Comparison of ENCODE assay signal across 18 mouse cellular contexts in the genomic region with DNA sequence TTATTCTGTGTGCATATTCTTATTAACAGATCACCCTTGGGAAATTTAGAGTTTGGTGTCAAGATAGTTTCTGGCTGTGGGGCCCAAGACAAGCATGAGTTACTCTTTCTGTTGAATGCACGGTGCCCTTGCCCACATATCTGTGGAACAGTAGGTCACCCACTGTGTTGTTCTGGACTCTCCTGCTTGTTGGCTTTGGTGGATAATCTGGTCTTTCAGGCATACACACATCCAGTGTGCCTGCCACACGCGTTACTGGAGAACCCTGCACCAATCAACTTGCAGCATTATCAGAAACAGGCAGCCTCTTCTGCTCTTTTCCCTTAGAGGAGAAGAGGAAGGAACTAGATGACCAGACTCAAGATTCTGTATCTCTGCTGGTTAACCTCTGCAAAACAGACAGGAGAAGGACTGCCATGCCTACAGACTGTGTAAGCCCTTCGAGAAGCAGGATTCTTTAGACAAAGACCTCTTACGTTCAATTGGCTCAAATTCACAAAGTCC.
DNase-seq lines count a peak whose midpoint lies in the region; ATAC-seq lines count a peak whose summit lies in the region.
"Had no signal": no experiment of that assay in that cellular context is flagged by ENCODE, and none has a peak within 500 bp of the region (broad histone marks: within the 10 kb centered on the region; RNA-seq: fewer than 3 reads in every experiment).

No protein-coding gene starts in this region.

- H3K4me1 ChIP-seq in heart, embryonic 13.5 days: peaks cover 16% of the 10 kb centered on the region
- H3K4me1 ChIP-seq in limb, embryonic 10.5 days: peaks cover 27% of the 10 kb centered on the region
- peaks cover 11% of the 10 kb centered on the region; the same call in 1 of the 2 replicates for H3K4me1 ChIP-seq in neural tube, embryonic 14.5 days (ENCODE audit: control insufficient read depth, insufficient read depth, low read length)

- H3K9me3 ChIP-seq in heart, embryonic 13.5 days: no peaks in the 10 kb centered on the region
- H3K9me3 ChIP-seq in limb, embryonic 10.5 days (replicated peaks): no peaks in the 10 kb centered on the region
- H3K9me3 ChIP-seq in neural tube, embryonic 14.5 days (ENCODE audit: control insufficient read depth, low read length): no peaks in the 10 kb centered on the region
- H3K9me3 ChIP-seq: embryonic facial prominence, embryonic 12.5 days; heart, embryonic 15.5 days had no signal

- H3K4me3 ChIP-seq in heart, embryonic 13.5 days: no peak overlapping the region
- no peak overlapping the region for H3K4me3 ChIP-seq in limb, embryonic 10.5 days
- no peak overlapping the region for H3K4me3 ChIP-seq in neural tube, embryonic 14.5 days (ENCODE audit: low read depth, low read length)
- H3K4me3 ChIP-seq: embryonic facial prominence, embryonic 12.5 days; heart, embryonic 15.5 days had no signal

- H3K27ac ChIP-seq in heart, embryonic 13.5 days (replicated peaks): no peak overlapping the region
- H3K27ac ChIP-seq in limb, embryonic 10.5 days: peak overlapping the region; percentile 50; the same call in 1 of the 2 replicates
- peak overlapping the region; percentile 12; the same call in 1 of the 2 replicates for H3K27ac ChIP-seq in neural tube, embryonic 14.5 days (ENCODE audit: low read depth, low read length)
- H3K27ac ChIP-seq: embryonic facial prominence, embryonic 12.5 days; heart, embryonic 15.5 days; macrophage had no signal

- peaks cover 14% of the 10 kb centered on the region for H3K36me3 ChIP-seq in heart, embryonic 13.5 days
- peaks cover 3% of the 10 kb centered on the region; the same call in 1 of the 2 replicates for H3K36me3 ChIP-seq in limb, embryonic 10.5 days
- 0 out of 2 replicates have a peak, but pooled peaks cover 3% of the 10 kb centered on the region for H3K36me3 ChIP-seq in neural tube, embryonic 14.5 days (ENCODE audit: control insufficient read depth, insufficient read depth, low read length)
- H3K36me3 ChIP-seq: heart, embryonic 15.5 days had no signal

- H3K9ac ChIP-seq in heart, embryonic 13.5 days: no peak overlapping the region
- no peak overlapping the region for H3K9ac ChIP-seq in neural tube, embryonic 14.5 days (replicated peaks; ENCODE audit: low read depth, low read length)
- H3K9ac ChIP-seq: embryonic facial prominence, embryonic 12.5 days; heart, embryonic 15.5 days; liver, postnatal 0 days had no signal

- peak overlapping the region; percentile 40; the same call in 1 of the 2 replicates for H3K4me2 ChIP-seq in heart, embryonic 13.5 days
- no peak overlapping the region for H3K4me2 ChIP-seq in neural tube, embryonic 14.5 days (ENCODE audit: low read depth, low read length)
- H3K4me2 ChIP-seq: embryonic facial prominence, embryonic 12.5 days had no signal

- ATAC-seq in heart, embryonic 13.5 days (ENCODE audit: extremely low read depth, insufficient number of reproducible peaks, low FRiP score, low TSS enrichment): no peak
- ATAC-seq in granulocyte monocyte progenitor cell, adult 5-6 weeks (replicated peaks; ENCODE audit: poor library complexity, severe bottlenecking): peak; percentile 37; the same call in 1 of the 2 replicates
- no peak for ATAC-seq in neural tube, embryonic 14.5 days (ENCODE audit: low read depth)
- no peak for ATAC-seq in inflammation-experienced regulatory T-cells, adult 6 months
- ATAC-seq: liver, postnatal 0 days had no signal

- no peak for DNase-seq in heart, adult 11 months
- no peak for DNase-seq in limb, embryonic 10.5 days (ENCODE audit: low spot score)
- no peak for DNase-seq in frontal cortex, postnatal 36 days (ENCODE audit: low spot score in 2 of 2)
- DNase-seq: adrenal gland, postnatal 10 days; B cell, adult 2 months; gastrocnemius, postnatal 36 days; kidney, adult 11 months; kidney, postnatal 36 days; liver, postnatal 0 days; spleen, adult 18-20 months; thymus, postnatal 36 days had no signal

- H3K27me3 ChIP-seq in heart, embryonic 13.5 days (replicated peaks): no peaks in the 10 kb centered on the region
- H3K27me3 ChIP-seq in limb, embryonic 10.5 days (ENCODE audit: low read depth, poor library complexity, severe bottlenecking): no peaks in the 10 kb centered on the region
- no peaks in the 10 kb centered on the region for H3K27me3 ChIP-seq in neural tube, embryonic 14.5 days (ENCODE audit: control insufficient read depth, insufficient read depth, low read length)
- H3K27me3 ChIP-seq: embryonic facial prominence, embryonic 12.5 days; heart, embryonic 15.5 days had no signal

- whole genome bisulfite sequencing in heart, embryonic 13.5 days: 74% methylated on average over 5 of the region's 5 CpGs
- WGBS in limb, embryonic 10.5 days: 93% methylated on average over 5 of the region's 5 CpGs
- 59% methylated on average over 5 of the region's 5 CpGs for WGBS in neural tube, embryonic 14.5 days
